Mouse (Mus musculus) layer of hippocampus, postnatal 10 days (tissue): ENCODE data around the gene Kcnip1. TPM values are rescaled to one million over a fixed set of nuclear protein-coding genes. Genes with fewer than 3 reads are reported as not detected.

Experiments used
- DNase-seq, 2 experiments: peaks; one replicate each; pipeline ENCODE4 v3.0.0; 2021; ENCODE audit warnings: low spot score in 2 of 2
- long read RNA-seq: library from polyadenylated mRNA; stranded (forward); transcript quantifications from one replicate; pipeline ENCODE4 v2.0.0, GENCODE M21; 2023
- total RNA-seq, 2 experiments: library from RNA; stranded (reverse); gene quantifications; 2 replicates each; pipeline ENCODE4 v1.2.3; 2021

Gene Kcnip1
- total RNA-seq, result 10 to 100 TPM; 35.5 to 42.1 TPM
- long read RNA-seq, transcript Kcnip1-201 (8 exons, 1,749 nt), result major isoform, 30 of 47 reads
- long read RNA-seq, transcript Kcnip1-203 (9 exons, 1,840 nt), result minor isoform, 8 of 47 reads
- long read RNA-seq, partial matches to known transcripts, result 2 of 47 reads
- long read RNA-seq, other reads (novel, unspliced or antisense), result 7 of 47 reads

- DNase-seq, result peak; percentile 15 to 36
Observed at GRCm38 (mm10) chr11:33992938-33993337, at the start of gene Kcnip1. TSS of gene Kcnip1 (minus strand) at chr11:33993152.

GRCm38 (mm10) chr11:34040061-34040460 is 47.1 kb upstream of the Kcnip1 start:
- DNase-seq, result no peak

GRCm38 (mm10) chr11:34035909-34036658 is 43.1 kb upstream of the Kcnip1 start:
- no peak for DNase-seq

- DNase-seq, result no peak
Observed at GRCm38 (mm10) chr11:34034794-34035193, 41.8 kb upstream of the Kcnip1 start.

- no peak for DNase-seq
Observed at GRCm38 (mm10) chr11:34034008-34034505, 41.1 kb upstream of the Kcnip1 start.

GRCm38 (mm10) chr11:34031015-34031805 is 38.3 kb upstream of the Kcnip1 start:
- DNase-seq, result no peak

GRCm38 (mm10) chr11:34029658-34030057 is 36.7 kb upstream of the Kcnip1 start:
- DNase-seq, result no peak

GRCm38 (mm10) chr11:34025091-34025490 is 32.1 kb upstream of the Kcnip1 start:
- DNase-seq, result no peak

- DNase-seq, result no peak
Observed at GRCm38 (mm10) chr11:34012007-34012652, 19.2 kb upstream of the Kcnip1 start.

- DNase-seq, result no peak
Observed at GRCm38 (mm10) chr11:34010859-34011172, 17.9 kb upstream of the Kcnip1 start.

- no peak for DNase-seq
Observed at GRCm38 (mm10) chr11:34010133-34010858, 17.3 kb upstream of the Kcnip1 start.

GRCm38 (mm10) chr11:34009316-34010087 is 16.6 kb upstream of the Kcnip1 start:
- no peak for DNase-seq

- DNase-seq, result peak; percentile 41 to 68
Observed at GRCm38 (mm10) chr11:34008702-34009101, 15.8 kb upstream of the Kcnip1 start.

- DNase-seq, result no peak
Observed at GRCm38 (mm10) chr11:34008214-34008613, 15.3 kb upstream of the Kcnip1 start.

GRCm38 (mm10) chr11:34007616-34008015 is 14.7 kb upstream of the Kcnip1 start:
- no peak for DNase-seq

- DNase-seq, result no peak
Observed at GRCm38 (mm10) chr11:34002593-34002965, 9.6 kb upstream of the Kcnip1 start.

- peak; percentile 64 to 73 for DNase-seq
Observed at GRCm38 (mm10) chr11:34001938-34002592, 9.1 kb upstream of the Kcnip1 start.

- no peak for DNase-seq
Observed at GRCm38 (mm10) chr11:34000416-34000815, 7.5 kb upstream of the Kcnip1 start.

- no peak for DNase-seq
Observed at GRCm38 (mm10) chr11:33998244-33998643, 5.3 kb upstream of the Kcnip1 start.

GRCm38 (mm10) chr11:33993496-33993895 is 544 bp upstream of the Kcnip1 start:
- no peak for DNase-seq
